Mouse (Mus musculus): ENCODE results near the gene Pola2.

DNA sequence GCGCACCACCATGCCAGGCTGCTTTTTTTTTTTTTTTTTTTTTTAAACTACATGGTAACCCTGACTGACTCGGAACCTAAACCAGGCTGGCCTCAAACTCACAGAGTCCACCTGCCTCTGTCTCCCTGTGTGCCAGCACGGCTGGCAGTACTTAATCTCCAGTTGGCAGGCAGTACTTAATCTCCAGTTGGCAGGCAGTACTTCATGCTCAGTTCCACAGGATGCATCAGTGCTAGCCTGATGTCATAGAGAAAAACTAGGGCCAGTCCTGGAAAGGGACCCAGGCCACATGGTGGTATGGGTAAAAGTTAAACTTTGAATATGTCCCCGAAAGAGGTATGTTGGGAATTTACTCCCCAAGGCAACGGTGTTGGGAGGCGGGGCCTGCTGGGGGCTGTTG, 35.9 kb downstream of the Pola2 start:
- TF ChIP-seq CTCF (IDR thresholded peaks at IDR 0.05; ENCODE audit: borderline replicate concordance, control insufficient read depth, extremely low read depth, insufficient read depth, low read length, poor library complexity) = no peak
- no peak for TF ChIP-seq POLR2A (IDR thresholded peaks at IDR 0.05; ENCODE audit: control insufficient read depth, extremely low read depth, insufficient read depth, low read length, poor library complexity)

Data from thymus, adult 2 months (tissue).